Mouse (Mus musculus): ENCODE results near the gene Ankrd11.

DNA sequence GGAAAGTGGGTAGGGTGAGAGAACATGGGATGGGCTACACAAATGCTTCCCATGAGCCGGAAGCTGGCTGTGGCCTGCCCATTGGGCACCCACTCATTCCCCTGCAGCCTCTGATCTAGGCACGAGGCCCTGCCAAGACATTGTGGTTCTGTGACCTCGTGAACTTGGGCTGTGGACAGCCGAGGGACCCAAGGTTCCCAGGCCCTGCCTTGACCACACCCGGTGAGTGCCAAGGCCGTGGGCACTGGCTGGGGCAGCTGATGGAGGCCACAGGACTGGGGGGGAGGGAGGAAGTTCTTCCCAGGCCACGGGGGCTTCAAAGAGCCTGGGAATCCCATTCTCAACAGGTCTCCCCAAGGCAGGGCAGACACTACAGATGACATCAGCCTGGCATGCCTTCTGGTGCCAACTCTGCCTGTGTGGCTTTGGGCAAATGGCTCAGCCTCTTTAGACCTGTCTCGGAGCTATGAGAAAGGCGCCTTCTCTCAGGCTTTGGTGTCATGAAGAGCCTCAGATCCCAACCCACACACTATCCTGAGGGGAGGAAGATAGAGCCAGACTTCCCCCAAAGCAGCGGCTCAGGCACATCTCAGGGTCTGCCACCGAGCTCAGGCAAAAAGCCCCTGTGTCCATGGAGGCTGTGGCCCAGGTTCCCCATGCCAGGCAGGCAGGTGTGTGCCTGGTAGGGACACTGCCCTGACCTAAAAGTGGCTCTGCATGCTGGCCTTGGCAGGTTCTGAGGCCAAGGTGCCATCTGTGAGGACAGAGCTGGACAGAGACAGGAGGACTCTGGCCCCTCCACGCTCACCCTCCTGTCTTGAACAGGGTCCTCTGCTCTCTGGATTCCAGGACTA, 190.2 kb downstream of the Ankrd11 start:
- TF ChIP-seq CTCF (IDR thresholded peaks at IDR 0.05; ENCODE audit: extremely low read depth, insufficient read depth, low read length) (no peak), POLR2A (IDR thresholded peaks at IDR 0.05; ENCODE audit: extremely low read depth, insufficient read depth, low read length) (no peak)

Data from cortical plate, adult 2 months (tissue).